Mouse (Mus musculus) ES-Bruce4 (cell line): ENCODE measurements around the gene Tbc1d10c. TPM values are rescaled to one million over a fixed set of nuclear protein-coding genes. Genes with fewer than 3 reads are reported as not detected.

Experiments used
- H3K27ac ChIP-seq: 2 replicates; pipeline ENCODE4 v1.5.1; 2012; ENCODE audit warnings: low read length, inconsistent platforms; ENCODE audit not compliant: insufficient read depth
- H3K27me3 ChIP-seq: 2 replicates; pipeline ENCODE4 v1.6.1; 2012; ENCODE audit warnings: mild to moderate bottlenecking, low read length, inconsistent platforms; ENCODE audit not compliant: control insufficient read depth, poor library complexity, insufficient read depth, severe bottlenecking
- H3K36me3 ChIP-seq: 2 replicates; pipeline ENCODE4 v1.6.1; 2012; ENCODE audit warnings: inconsistent platforms, mild to moderate bottlenecking, low read length, moderate library complexity; ENCODE audit not compliant: control insufficient read depth, poor library complexity, insufficient read depth, severe bottlenecking
- H3K4me1 ChIP-seq: one replicate; pipeline ENCODE4 v1.8.1; 2011; ENCODE audit warnings: low read length; ENCODE audit not compliant: control insufficient read depth, insufficient read depth
- H3K4me3 ChIP-seq: 2 replicates; pipeline ENCODE4 v1.5.1; 2011; ENCODE audit warnings: low read depth, mild to moderate bottlenecking, low read length
- H3K9ac ChIP-seq: 2 replicates; pipeline ENCODE4 v1.6.1; 2012; ENCODE audit warnings: low read depth, mild to moderate bottlenecking, inconsistent platforms; ENCODE audit not compliant: poor library complexity, severe bottlenecking
- H3K9me3 ChIP-seq: replicated peaks from 2 replicates; pipeline ENCODE4 v1.6.1; 2012; ENCODE audit warnings: mild to moderate bottlenecking, low read length, inconsistent platforms; ENCODE audit not compliant: control insufficient read depth, poor library complexity, insufficient read depth, severe bottlenecking
- CTCF ChIP-seq: IDR thresholded peaks from one replicate; pipeline ENCODE4 v1.8.1; 2011; ENCODE audit warnings: low read depth, low read length
- EP300 ChIP-seq: IDR thresholded peaks from 2 replicates; pipeline ENCODE4 v1.6.1; 2011; ENCODE audit warnings: low read depth, low read length; ENCODE audit not compliant: insufficient read depth
- POLR2A ChIP-seq: IDR thresholded peaks from one replicate; pipeline ENCODE4 v1.8.1; 2011; ENCODE audit warnings: low read length; ENCODE audit not compliant: insufficient read depth
- polyA plus RNA-seq: library from polyadenylated mRNA; stranded (reverse); fragments of >200 nt; gene quantifications from 2 replicates; pipeline ENCODE4 v1.2.4, GENCODE M21; 2011; ENCODE audit warnings: low read depth; ENCODE audit not compliant: missing spikeins, insufficient read depth, insufficient read length

Tbc1d10c gene
- polyA plus RNA-seq, 1 experiment = 1.2 TPM

- Histone ChIP-seq H3K27ac (no peak overlapping the region), H3K9ac (no peak overlapping the region), H3K4me1 (no peaks in the 10 kb centered on the region)
These were observed 31.1 kb upstream of the Tbc1d10c start for GRCm38 (mm10) chr19:4222165-4222564.

DNA sequence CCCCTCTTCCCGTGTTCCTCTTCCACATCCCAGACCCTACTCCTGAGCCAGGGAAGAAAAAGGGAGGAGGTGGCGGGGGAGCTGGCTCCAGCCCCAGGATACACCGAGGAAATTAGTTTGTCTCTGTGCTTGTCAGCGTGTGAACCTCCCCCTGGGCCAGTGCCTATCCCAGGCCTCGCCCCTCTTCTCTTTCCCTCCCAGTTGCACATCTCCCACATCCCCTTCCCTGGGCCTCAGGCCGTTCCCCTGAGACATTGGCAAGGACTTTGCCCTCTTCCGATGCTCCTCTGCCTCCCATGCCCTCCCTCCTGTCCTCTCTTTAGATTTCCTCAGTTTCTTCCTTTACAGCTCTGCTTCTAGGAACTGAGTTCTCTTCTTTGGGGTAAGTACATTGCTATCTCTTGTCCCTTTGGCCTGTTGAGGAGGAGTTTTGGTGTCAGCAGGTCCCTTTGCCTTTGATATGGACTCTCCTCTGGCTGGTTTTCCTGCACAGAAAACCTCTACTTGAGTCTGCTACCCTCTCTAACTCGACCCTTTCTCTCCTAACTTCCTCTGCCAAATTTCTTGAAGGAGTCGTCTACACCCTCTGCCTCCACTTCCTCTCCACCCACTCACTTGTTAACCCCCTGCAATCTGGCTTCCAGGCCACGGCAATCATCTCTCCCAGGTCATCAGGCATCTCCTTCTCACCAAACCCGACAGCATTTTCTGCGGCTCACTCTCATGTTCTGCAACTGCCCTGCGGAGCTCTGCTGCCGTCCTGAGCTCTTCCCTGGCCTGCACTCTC lies 30.1 kb upstream of the Tbc1d10c start:
- Histone ChIP-seq H3K4me3 (no peak overlapping the region), H3K4me1 (no peaks in the 10 kb centered on the region), H3K27ac (no peak overlapping the region), H3K27me3 (no peaks in the 10 kb centered on the region), H3K9ac (no peak overlapping the region), H3K9me3 (no peaks in the 10 kb centered on the region), H3K36me3 (no peaks in the 10 kb centered on the region)
- no peak for TF ChIP-seq CTCF
- no peak for TF ChIP-seq EP300
- no peak for TF ChIP-seq POLR2A

More at GRCm38 (mm10) chr19:4222165-4222564, 31.1 kb upstream of the Tbc1d10c start:
- H3K36me3 ChIP-seq = no peaks in the 10 kb centered on the region
- no peak overlapping the region for H3K4me3 ChIP-seq
- H3K27me3 ChIP-seq = no peaks in the 10 kb centered on the region
- TF ChIP-seq EP300 (no peak), CTCF (no peak), POLR2A (no peak)
- H3K9me3 ChIP-seq = no peaks in the 10 kb centered on the region

GRCm38 (mm10) chr19:4220416-4220815 lies 29.3 kb upstream of the Tbc1d10c start:
- Histone ChIP-seq H3K9ac (no peak overlapping the region), H3K4me1 (no peaks in the 10 kb centered on the region), H3K27me3 (peaks cover 2% of the 10 kb centered on the region), H3K36me3 (no peaks in the 10 kb centered on the region), H3K9me3 (no peaks in the 10 kb centered on the region), H3K4me3 (no peak overlapping the region), H3K27ac (no peak overlapping the region)
- TF ChIP-seq CTCF (no peak), EP300 (no peak), POLR2A (no peak)

DNA sequence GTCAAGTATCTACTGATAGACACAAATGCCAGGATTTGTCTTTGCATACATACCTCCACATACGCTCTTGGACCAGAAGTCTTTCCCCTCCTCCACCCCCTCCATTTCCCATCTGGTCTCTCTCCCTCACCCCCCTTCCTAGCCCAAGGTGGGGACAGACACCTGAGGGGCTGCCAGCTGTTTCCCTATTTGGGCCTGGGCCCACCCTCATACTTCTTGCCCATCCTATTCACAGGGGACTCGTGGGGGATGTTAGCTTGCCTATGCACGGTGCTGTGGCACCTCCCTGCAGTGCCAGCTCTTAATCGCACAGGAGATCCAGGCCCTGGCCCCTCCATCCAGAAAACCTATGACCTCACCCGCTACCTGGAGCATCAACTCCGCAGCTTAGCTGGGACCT lies 28.9 kb upstream of the Tbc1d10c start:
- TF ChIP-seq POLR2A (no peak), EP300 (no peak), CTCF (no peak)
- no peaks in the 10 kb centered on the region for H3K36me3 ChIP-seq
- H3K27me3 ChIP-seq = peaks cover 7% of the 10 kb centered on the region
- H3K9me3 ChIP-seq = no peaks in the 10 kb centered on the region
- H3K4me1 ChIP-seq = no peaks in the 10 kb centered on the region
- H3K9ac ChIP-seq = no peak overlapping the region
- no peak overlapping the region for H3K27ac ChIP-seq
- H3K4me3 ChIP-seq = no peak overlapping the region

- H3K9ac ChIP-seq = no peak overlapping the region
- no peak overlapping the region for H3K4me3 ChIP-seq
- H3K27me3 ChIP-seq = peaks cover 13% of the 10 kb centered on the region
- H3K36me3 ChIP-seq = no peaks in the 10 kb centered on the region
- H3K9me3 ChIP-seq = no peaks in the 10 kb centered on the region
- H3K4me1 ChIP-seq = no peaks in the 10 kb centered on the region
- H3K27ac ChIP-seq = no peak overlapping the region
- TF ChIP-seq EP300 (no peak), CTCF (no peak), POLR2A (no peak)
These were observed 27.7 kb upstream of the Tbc1d10c start for GRCm38 (mm10) chr19:4218784-4219183.

DNA sequence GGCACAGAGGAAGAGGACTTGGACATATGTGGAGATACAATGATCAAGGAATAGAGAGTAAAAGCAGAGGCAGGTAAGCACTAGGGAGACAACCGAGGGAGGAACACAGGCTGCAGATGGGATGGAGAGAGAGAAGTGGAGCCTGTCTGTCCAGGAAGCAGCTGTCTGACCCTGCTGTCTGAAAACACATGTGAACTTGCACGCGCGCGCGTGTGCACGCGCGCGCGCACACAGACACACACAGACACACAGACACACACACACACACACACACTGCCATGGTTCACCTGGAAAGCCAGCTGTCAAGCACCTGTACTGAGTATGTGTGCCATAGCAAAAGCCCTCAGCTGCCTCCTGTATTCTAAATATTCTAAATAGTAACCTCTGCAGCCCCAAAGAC lies 27.2 kb upstream of the Tbc1d10c start:
- H3K9ac ChIP-seq = no peak overlapping the region
- peaks cover 13% of the 10 kb centered on the region for H3K27me3 ChIP-seq
- no peaks in the 10 kb centered on the region for H3K4me1 ChIP-seq
- no peaks in the 10 kb centered on the region for H3K9me3 ChIP-seq
- H3K27ac ChIP-seq = no peak overlapping the region
- H3K36me3 ChIP-seq = no peaks in the 10 kb centered on the region
- H3K4me3 ChIP-seq = no peak overlapping the region
- TF ChIP-seq EP300 (no peak), CTCF (no peak), POLR2A (no peak)
